Mouse (Mus musculus): Measurements from ENCODE around the gene Stard3. TPM values are rescaled to one million over a fixed set of nuclear protein-coding genes. Genes with fewer than 3 reads are reported as not detected.

The Stard3 gene
- polyA plus RNA-seq (2015; fragmentation: Illumina TruSeq; extraction: RNeasy Lipid Tissue Mini Kit (QIAGEN cat#74804); ENCODE audit: insufficient read depth, low read depth, low replicate concordance): 10.4 TPM

GRCm38 (mm10) chr11:98358161-98359083 lies at the start of gene Stard3:
Gene Stard3 (plus strand): TSS chr11:98358368.

GRCm38 (mm10) chr11:98329081-98329959 lies 28.8 kb upstream of the Stard3 start, which contains the start of gene Neurod2:
Gene Neurod2 (minus strand): TSS chr11:98329648.

GRCm38 (mm10) chr11:98348083-98348961 lies 9.8 kb upstream of the Stard3 start, which contains the start of gene Ppp1r1b:
Gene Ppp1r1b (plus strand): TSS chr11:98348404.

GRCm38 (mm10) chr11:98383261-98384030 lies 25.3 kb downstream of the Stard3 start, which contains the start of gene Tcap:
Gene Tcap (plus strand): TSS chr11:98383811.

GRCm38 (mm10) chr11:98385638-98386585 lies 27.7 kb downstream of the Stard3 start, which contains the start of gene Pnmt:
Gene Pnmt (plus strand): TSS chr11:98386450.

GRCm38 (mm10) chr11:98400161-98400726 lies 42.1 kb downstream of the Stard3 start, which contains the start of gene Pgap3:
Gene Pgap3 (minus strand): TSS chr11:98400490.

GRCm38 (mm10) chr11:98412273-98412796 lies 54.2 kb downstream of the Stard3 start, which contains the start of gene Erbb2:
Gene Erbb2 (plus strand): TSS chr11:98412470.

Other genes with a start within 250 kb of the Stard3 start
- 6.3 TPM for gene Fbxl20, start 208.0 kb upstream of the Stard3 start, polyA plus RNA-seq (2015; fragmentation: Illumina TruSeq; extraction: RNeasy Lipid Tissue Mini Kit (QIAGEN cat#74804); ENCODE audit: insufficient read depth, low read depth, low replicate concordance)
- 6.4 TPM for gene Med1, start 165.1 kb upstream of the Stard3 start, polyA plus RNA-seq (2015; fragmentation: Illumina TruSeq; extraction: RNeasy Lipid Tissue Mini Kit (QIAGEN cat#74804); ENCODE audit: insufficient read depth, low read depth, low replicate concordance)
- 5.5 TPM for gene Cdk12, start 155.3 kb upstream of the Stard3 start, polyA plus RNA-seq (2015; fragmentation: Illumina TruSeq; extraction: RNeasy Lipid Tissue Mini Kit (QIAGEN cat#74804); ENCODE audit: insufficient read depth, low read depth, low replicate concordance)
- not detected for gene Neurod2, start 28.7 kb upstream of the Stard3 start, polyA plus RNA-seq (2015; fragmentation: Illumina TruSeq; extraction: RNeasy Lipid Tissue Mini Kit (QIAGEN cat#74804); ENCODE audit: insufficient read depth, low read depth, low replicate concordance)
- 24.0 TPM for gene Ppp1r1b, start 10.0 kb upstream of the Stard3 start, polyA plus RNA-seq (2015; fragmentation: Illumina TruSeq; extraction: RNeasy Lipid Tissue Mini Kit (QIAGEN cat#74804); ENCODE audit: insufficient read depth, low read depth, low replicate concordance)
- gene Tcap, start 25.4 kb downstream of the Stard3 start, polyA plus RNA-seq (2015; fragmentation: Illumina TruSeq; extraction: RNeasy Lipid Tissue Mini Kit (QIAGEN cat#74804); ENCODE audit: insufficient read depth, low read depth, low replicate concordance): not detected
- gene Pnmt, start 28.1 kb downstream of the Stard3 start, polyA plus RNA-seq (2015; fragmentation: Illumina TruSeq; extraction: RNeasy Lipid Tissue Mini Kit (QIAGEN cat#74804); ENCODE audit: insufficient read depth, low read depth, low replicate concordance): not detected
- gene Pgap3, start 42.1 kb downstream of the Stard3 start, polyA plus RNA-seq (2015; fragmentation: Illumina TruSeq; extraction: RNeasy Lipid Tissue Mini Kit (QIAGEN cat#74804); ENCODE audit: insufficient read depth, low read depth, low replicate concordance): 1.7 TPM
- gene Erbb2, start 54.1 kb downstream of the Stard3 start, polyA plus RNA-seq (2015; fragmentation: Illumina TruSeq; extraction: RNeasy Lipid Tissue Mini Kit (QIAGEN cat#74804); ENCODE audit: insufficient read depth, low read depth, low replicate concordance): 2.3 TPM
- 33.4 TPM for gene Mien1, start 80.6 kb downstream of the Stard3 start, polyA plus RNA-seq (2015; fragmentation: Illumina TruSeq; extraction: RNeasy Lipid Tissue Mini Kit (QIAGEN cat#74804); ENCODE audit: insufficient read depth, low read depth, low replicate concordance)
- 7.3 TPM for gene Grb7, start 88.0 kb downstream of the Stard3 start, polyA plus RNA-seq (2015; fragmentation: Illumina TruSeq; extraction: RNeasy Lipid Tissue Mini Kit (QIAGEN cat#74804); ENCODE audit: insufficient read depth, low read depth, low replicate concordance)
- 1.4 TPM for gene Ikzf3, start 187.7 kb downstream of the Stard3 start, polyA plus RNA-seq (2015; fragmentation: Illumina TruSeq; extraction: RNeasy Lipid Tissue Mini Kit (QIAGEN cat#74804); ENCODE audit: insufficient read depth, low read depth, low replicate concordance)
- not detected for gene Zpbp2, start 192.7 kb downstream of the Stard3 start, polyA plus RNA-seq (2015; fragmentation: Illumina TruSeq; extraction: RNeasy Lipid Tissue Mini Kit (QIAGEN cat#74804); ENCODE audit: insufficient read depth, low read depth, low replicate concordance)
- 17.3 TPM for gene Ormdl3, start 229.0 kb downstream of the Stard3 start, polyA plus RNA-seq (2015; fragmentation: Illumina TruSeq; extraction: RNeasy Lipid Tissue Mini Kit (QIAGEN cat#74804); ENCODE audit: insufficient read depth, low read depth, low replicate concordance)
- not detected for gene Lrrc3c, start 239.9 kb downstream of the Stard3 start, polyA plus RNA-seq (2015; fragmentation: Illumina TruSeq; extraction: RNeasy Lipid Tissue Mini Kit (QIAGEN cat#74804); ENCODE audit: insufficient read depth, low read depth, low replicate concordance)

Data from pancreas, adult 10 weeks (tissue).